Mouse (Mus musculus): ENCODE measurements around the gene Prdx2.
A peak's percentile ranks its signal among the peaks of the same experiment; 100 is the strongest.

Gene Prdx2

DNA sequence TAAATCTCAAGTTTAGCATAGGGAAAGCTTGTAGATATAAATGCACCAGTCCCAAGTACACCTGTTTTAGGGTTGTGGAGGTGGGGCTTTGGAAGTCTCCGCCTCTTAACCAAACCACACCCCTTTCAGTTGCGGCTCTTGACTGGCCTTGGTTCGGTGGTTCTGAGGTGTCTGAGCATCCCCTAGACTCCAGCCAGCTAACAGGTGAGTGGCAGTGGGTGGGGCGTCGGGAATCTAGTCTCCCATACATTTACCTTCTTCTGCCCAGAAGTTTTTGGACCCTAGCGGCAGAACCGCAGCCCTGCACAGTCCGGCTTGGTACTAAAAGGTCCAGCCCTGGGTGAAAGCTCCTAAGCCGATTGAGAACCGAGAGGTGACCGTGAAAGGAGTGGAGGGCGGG is 19.6 kb upstream of the Prdx2 start:
- no peak for DNase-seq

DNA sequence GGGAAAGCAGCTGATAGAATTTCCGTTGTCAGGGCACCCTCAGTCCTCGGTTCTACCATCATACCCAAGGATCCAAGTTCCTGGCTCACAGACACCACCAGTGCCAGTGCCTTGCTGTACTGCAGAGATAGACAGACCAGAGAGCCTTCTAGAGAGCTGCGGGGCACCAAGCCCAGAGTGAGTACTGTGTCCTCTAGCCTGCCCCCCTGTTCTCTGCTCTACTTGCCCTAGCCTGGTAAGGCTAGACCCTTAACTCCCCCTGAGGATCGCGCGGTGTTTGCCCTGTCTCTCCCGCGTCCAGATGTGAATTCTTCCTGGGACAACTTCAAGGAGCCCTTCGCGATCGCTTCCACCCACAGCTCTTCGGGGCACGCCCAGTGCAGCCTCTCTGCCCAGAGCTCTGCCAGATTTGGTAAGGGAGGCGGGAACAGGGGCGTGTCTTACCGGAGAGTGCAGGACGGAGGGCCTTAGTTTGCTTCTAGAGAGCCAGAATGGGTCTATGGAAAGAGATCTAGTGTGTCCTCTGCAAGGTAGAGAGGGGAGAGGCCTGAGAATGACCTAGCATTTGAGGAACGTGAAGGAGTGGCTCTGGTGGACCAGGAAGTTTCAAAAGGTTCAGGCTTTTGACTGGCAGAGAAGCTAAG is 16.7 kb upstream of the Prdx2 start:
- DNase-seq = no peak

DNA sequence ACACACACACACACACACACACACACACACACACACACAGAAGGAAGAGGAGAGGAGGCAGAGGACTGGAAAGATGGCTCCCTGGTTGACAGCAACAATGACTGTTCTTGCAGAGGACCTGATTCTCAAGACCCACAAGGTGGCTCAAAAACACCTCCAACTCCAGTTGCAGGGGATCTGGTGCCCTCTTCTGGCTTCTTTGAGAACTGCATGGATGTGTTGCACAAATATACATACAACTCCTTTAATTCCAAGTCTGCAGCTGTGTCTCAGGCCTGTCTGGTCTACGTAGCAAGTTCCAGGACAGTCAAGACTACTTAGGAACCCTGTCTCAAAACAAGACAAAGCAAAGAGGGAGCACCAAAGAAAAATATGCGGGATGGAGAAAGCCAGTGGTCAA is 12.6 kb upstream of the Prdx2 start:
- peak; percentile 55 for DNase-seq

DNA sequence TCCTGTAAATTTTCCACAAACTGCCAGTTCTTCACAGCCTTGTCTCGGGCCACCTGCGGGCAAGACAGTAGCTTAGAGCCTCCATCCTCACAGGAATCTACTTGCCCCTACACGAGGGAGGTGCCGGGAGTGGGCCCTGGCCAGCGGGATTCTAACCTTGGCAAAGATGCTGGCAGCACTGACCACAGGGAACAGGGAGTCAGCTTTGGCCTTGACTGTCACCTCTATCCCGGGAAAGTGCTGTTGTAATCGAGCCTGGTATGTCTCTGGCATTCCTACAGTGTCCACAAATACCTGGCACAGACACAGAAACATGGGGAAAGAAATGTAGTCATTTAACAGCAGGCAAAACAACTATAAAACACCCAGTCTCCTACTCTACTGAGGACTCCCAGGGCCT is 9.6 kb upstream of the Prdx2 start:
- DNase-seq = no peak

DNA sequence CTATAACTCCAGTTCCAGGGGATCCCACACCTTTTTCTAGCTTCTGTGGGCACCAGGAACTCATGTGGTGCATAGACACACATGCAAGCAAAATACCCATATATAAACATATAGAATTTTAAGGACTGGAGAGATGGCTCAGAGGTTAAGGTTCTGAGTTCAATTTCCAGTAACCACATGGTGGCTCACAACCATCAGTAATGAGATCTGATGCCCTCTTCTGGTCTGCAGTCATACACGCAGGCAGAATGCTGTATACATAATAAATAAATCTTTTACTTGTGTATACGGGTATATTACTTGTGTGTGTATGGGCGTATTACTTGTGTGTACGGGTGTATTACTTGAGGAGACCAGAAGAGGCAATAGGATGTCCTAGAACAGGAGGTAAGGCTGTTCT is 5.4 kb upstream of the Prdx2 start:
- DNase-seq = no peak

DNA sequence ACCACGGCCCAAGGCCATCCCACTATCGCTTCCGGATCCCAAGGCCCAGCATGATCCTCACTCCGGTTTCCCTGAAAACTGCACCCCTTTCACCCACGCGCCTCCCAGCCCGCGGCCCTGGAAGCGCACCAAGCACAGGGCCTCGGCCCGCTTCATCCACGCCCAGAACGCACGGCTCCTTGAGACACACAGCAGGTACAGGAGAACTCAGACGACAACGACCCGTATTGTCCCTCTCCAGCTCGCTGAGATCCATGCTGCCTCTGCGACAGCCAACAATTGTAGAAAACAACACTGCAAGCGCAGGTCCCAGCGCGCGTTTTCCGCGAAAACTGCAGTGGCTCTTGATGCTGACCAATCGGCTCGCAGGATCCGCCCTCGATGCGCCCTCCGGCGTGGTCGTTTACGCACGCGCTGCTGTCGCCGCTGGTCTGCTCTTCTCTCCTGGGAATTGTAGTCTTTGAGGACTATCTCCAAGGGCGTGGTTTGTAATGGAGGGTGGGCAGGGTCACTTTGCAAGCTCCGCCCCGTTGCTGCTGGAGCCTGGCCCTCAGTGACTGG is 3.6 kb upstream of the Prdx2 start:
- peak; percentile 93 for DNase-seq

DNA sequence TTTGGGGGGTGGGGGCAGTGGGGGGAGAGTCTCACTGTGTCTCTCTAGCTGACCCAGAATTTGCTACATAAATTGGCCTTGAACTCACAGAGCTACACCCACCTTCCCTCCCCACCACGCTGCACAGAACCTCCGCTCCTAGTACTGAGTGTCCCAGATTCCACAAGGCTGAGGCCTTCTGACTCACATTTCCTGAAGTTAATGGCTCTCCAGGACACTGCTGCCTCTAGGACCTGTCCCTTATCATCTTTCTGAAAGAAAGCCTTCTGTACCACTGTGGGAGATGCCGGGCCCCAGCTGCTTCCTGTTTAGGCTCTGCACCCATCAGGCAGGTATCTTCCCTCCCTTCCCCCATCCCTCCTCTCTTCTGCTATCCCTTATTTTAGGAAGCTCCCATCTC is 2.8 kb upstream of the Prdx2 start:
- no peak for DNase-seq

DNA sequence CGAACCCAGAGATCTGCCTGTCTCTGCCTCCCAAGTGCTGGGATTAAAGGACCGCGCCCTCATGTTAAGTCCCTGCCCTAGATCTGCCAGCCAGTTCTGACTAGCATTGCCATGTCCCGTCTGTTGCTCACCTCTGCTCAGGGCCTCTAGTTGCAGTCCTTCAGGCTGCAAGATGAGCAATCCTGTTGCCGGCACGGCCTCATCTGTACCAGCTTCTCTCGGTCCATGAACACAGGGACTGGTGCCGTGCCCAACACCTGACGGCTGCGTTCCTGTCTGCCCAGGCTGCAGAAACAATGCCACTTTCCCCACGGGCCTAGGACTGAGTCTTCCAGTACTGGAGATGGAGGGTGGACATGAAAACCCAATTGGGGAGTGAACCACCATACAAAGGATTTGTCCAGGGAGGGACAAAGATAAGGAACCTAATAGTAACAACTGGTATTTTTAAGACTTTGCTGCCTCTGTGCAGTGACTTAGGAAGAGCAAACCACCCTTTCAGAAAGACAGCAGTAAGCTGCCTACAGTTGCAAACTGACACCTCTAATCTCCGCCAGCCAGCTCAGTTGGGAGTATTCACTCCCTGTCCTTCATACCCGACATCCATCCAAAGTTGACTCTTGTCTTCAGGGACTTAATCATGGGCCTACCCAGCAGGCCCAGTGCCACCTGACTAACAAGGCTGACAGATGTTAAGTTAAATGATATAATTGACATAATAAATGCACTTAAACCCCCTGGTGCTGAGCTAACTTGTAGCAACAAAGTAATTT is 1.7 kb upstream of the Prdx2 start:
- DNase-seq = no peak

DNA sequence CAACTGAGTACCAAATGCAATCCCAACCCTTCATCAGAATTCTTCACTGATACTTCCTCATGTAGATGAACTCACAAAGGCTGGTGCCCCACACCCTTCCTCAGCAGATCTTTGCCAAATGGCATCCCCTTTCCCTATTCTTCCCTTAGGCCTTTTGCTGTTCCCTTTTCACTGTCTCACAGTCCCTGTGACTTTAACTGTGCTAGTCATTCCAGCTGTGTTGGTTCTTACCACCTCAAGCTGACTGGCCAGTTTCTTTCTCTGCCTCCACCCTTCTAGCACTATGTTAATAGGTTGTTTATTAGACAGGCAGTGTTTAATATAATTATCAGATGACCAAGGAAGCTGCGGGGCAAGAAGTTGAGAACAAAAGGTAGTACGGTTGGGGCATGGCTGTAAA is 737 bp upstream of the Prdx2 start:
- DNase-seq = no peak

DNA sequence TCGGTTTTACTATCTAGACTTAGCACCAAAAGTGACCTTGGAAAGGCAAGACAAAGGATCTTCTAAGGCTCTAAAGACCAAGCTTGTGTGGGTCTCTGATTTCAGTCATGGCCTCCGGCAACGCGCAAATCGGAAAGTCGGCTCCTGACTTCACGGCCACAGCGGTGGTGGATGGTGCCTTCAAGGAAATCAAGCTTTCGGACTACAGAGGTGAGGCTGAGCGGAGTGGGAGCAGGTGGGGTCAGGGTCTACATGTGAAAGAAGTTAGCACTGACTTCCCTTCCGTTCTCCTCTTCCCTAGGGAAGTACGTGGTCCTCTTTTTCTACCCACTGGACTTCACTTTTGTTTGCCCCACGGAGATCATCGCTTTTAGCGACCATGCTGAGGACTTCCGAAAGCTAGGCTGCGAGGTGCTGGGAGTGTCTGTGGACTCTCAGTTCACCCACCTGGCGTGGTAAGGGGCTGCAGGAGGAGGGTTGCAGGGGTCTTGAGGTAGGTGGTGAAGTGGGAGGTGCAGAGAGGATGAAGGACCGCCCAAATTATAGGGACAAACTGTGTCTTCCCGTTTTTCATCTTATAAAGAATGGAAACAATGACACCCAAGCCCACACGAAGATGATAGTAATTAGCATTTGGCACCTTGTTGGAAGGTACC is 876 bp downstream of the Prdx2 start:
- no peak for DNase-seq

DNA sequence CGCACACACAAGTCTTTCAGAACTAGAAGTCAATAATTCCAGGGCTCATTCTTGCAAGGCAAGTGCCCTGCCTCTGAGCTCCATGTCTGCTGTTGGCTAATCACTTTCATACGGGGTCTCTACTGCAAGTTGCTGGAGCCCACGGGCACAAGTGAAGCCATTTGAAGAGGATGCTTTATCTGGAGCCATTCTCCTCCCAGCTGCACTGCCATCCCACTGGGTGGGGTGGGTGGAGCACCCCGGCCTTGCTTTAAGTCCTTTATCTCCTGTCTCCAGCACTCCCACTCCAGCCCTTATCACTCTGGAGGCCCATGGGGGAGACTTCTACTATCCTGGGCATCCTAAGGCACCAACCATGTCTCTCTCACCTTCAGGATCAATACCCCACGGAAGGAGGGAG is 1.5 kb downstream of the Prdx2 start:
- no peak for DNase-seq

DNA sequence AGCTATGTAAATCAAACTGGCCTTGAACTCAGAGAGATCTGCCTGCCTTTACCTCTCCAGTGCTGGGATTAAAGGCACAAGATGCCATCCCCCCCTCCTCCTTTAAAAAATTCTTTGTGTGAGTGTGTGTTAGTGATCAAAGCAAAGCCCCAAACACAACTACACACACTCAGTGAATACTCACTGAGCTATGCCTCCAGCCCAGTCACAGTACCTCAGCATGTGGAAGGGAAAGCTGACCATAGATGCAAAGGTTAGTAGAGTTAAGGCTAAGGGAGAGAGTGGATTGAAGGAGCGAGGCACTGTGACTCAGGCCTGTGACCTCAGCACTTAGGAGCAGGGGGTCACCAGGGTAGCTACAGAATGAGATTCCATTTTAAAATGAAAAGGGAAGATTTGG is 3.7 kb downstream of the Prdx2 start:
- no peak for DNase-seq

DNA sequence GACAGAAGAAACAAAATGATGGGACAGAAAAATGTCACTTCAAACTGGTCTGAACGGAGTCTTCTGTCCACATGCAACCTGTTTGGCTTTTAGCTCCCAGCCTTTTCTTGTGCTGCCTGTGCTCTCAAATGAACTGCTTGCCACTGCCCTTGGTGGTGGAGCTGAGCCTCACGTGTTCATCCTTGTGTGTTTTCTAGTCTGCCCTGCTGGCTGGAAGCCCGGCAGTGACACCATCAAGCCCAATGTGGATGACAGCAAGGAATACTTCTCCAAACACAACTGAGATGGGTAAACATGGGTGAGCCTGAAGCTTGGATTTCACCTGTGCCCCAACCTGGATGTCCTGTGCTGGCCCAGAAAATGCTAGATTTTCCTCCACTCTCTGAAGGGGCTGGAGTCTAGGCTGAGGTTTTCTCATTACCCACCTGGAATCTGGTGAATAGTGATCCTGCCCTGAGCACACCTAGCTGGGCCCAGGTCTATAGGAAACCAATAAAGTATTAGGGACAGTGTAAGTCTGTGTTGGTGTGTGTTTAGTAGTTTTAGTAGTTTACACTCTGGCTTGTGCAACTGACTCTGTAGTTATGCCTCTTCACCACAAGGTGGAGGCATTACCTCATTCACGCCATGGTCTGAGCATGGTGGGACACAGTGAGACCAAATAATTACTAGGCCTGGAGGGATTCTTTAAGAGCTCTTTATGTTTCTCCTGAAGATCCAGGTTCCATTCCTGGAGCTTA is 4.6 kb downstream of the Prdx2 start:
- DNase-seq = peak; percentile 48

DNA sequence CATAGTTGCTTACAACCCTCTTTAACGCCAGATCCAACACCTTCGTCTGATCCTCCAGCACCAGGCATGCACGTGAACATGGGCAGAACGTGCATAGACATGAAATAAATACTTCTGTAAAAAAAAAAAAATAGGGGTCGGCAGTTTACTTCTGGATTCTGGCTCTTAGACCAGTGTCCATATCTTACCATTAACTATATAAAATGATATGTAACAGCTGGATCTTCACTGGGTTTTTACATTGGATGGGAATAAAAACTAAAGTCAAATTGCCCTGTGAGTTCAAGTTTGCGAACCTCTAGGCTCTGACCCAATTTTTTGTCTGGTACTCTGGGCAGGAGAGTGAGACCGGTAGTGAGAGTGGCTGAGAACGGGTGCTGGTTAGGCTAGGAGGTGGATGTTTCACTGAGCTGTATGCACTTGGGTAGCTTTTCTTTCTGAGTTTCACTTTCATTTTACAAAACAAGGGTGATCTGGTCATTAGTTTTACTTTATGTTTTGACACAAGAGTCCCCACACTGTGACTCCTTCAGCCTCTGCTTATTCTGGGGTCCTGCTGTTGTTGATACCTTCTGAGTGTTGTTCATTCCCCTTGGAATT is 5.3 kb downstream of the Prdx2 start:
- DNase-seq = no peak

DNA sequence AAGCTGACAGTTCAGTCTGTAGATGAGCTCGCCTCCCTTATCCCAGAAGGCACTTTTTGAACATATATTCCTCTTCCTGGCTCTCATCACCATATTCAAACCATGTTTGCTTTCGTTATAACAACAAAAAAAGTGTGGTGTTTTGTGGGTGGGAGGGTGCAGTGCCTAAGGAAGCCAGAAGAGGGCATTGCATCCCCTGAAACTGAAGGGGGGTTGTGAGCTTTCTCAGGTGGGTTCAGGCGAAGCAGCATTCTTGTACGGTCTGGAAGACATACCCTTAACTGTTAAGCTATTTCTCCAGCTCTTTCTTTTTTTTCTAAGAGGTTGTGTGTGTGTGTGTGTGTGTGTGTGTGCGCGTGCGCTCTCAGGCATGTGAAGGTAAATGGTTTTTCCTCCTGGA is 6.0 kb downstream of the Prdx2 start:
- peak; percentile 54 for DNase-seq

DNA sequence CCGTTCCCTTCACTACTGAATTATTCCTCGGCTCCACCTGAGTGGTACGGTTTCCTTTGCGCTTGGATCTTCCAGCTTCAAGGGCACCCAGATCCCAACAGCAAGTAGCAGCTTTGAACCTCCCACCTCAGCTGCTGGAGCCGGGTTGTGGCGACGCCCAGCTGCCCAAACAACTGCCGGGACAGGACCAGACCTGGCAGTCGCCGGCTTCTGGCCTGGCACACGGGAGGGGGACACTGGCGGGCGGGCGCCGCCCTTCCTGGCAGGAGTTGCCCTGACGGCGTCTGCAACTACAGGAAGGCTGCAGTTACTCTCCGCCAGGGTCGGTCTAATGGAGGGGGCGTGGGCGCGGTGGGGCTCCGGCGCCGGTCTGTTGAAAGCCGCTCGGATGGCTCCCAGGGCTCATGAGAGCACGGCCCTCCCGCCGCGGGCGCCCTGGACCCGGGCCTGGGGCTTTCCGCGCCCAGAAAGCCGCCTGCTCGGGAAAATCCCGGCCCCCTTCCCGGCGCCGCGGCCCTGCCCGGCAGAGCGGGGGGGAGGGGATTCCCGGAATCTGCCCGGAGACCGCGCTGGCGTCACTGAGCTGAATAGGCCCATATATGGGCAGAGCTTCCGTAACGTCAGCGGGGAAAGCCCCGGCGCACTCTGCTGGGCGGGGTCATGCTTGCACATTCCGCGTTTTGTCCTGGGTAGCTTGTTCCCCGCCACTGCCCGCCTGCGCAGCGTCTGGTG is 6.8 kb downstream of the Prdx2 start:
- DNase-seq = peak; percentile 96

DNA sequence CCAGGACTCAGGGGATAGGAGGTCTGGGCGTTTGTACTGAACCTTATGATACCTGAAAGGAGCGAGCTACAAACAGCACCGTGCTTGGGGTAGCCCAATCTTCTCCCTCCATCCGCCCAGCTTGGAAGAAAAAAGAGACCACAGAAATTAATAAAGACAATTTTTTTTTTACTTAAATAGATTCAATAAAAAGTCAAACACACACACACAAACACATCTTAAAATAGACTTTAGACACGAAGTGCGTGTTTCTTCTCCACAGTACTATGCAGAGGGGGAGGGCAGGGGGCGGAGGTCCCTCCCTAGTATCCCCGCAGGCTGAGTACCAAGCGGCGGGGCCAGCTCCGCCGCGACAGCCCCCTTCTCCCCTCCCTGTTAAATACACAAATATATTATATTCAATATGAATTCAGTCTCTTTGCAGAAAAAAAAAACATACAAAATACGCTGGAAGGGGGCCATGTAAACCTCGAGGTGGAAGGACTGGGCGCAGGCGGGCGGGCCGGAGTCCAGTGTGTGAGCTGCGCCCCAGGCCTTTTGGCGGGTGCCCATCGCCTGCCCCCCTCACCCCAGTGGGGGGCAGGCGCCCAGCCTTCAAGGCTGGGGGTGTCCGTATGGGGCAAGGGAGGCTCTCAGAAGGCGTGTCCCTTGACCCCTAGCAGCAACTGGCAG is 7.5 kb downstream of the Prdx2 start:
- DNase-seq = no peak

DNA sequence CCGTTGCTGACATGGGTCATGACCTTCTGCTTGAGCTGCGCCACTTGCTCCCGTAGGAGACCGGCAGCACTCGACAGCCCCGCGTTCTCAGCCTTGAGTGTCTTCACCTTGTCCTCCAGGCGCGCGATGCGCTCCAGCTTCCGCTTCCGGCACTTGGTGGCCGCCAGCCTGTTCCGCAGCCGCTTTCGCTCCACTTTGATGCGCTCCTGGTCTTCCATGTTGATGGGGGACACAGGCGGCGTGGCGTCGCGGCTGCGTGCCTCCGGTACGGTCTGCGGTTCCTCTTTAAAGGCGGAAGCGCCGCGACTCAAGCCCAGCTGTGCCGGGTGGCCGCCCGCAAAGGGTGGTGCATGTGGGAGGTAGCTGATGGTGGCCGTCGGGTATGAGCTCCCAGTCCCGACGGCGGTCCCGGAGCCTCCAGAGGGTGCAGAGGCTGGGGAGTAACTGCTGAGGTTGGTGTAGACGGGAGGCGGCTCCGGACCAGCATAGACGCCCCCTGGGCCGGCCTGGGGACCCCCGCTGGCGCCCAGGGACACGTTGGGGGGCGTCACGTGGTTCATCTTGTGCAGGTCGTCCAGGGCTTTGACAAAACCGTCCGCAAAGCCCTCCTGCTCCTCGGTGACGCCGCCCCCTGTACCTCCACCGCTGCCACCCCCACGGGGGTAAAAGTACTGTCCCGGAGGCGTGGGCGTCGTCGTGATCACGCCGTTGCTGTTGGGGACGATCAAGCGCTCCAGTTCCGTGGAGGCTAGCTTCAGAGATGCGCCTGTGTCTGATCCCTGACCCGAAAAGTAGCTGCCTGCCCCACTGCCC is 8.3 kb downstream of the Prdx2 start:
- DNase-seq = peak; percentile 69

DNA sequence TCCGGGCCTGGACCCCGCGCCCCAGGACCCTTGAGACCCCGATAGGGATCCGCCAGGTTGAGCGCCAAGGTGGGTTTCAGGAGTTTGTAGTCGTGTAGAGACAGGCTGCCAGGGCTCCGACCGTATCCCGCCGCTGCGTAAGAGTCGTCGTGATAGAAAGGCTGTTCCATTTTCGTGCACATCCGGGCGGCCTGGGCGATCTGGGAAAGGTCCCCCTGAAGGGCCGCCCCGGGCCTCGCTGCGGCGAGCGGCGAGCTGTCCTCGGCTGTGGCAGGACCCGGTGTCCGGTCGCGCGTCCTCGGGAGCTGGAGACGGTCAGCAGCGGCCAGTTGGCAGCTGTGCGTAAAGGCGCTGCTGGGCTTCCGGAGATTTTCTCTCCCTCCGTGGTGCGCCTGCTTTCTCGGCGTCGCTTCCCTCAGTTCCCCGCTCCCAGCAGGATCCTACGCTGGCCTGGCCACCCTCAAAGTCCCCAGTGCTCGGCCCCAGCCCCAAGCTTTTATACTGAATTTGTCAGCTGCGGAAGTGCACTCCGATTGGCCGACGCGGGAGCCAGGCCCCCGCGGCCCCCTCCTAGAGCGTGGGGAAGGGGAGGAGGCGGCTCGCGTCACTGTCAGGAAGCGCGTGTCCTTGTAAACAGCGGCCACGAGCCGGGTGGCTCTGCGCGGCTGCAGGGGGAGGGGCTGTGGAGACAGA is 9.0 kb downstream of the Prdx2 start, which contains the start of gene Junb:
Gene Junb, minus strand, starts transcription at position 471 of the 693 bp plus-strand sequence.
- peak; percentile 96 for DNase-seq

All from right cerebral cortex, postnatal 25 days (tissue).